In the genomic region with DNA sequence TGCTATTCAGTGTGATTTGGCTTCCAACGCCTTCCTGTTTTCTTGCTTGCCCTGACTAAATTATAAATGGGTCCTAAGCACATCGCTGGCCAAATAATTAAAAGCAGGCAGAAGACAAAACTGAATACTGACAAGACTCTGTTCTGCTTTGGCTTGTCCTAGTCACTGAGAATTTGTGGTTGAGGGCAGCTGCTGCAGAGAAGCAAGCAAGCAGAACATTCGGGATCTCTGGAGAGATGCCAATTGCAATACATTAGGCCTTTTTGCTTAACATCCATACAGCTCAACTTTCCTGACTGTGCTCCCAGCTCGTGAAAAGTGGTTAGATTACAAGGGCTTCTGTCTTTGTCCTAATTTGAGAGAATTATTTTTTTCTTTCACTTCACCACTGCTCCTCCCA, we compare ENCODE assay signal across 9 mouse cellular contexts.
A peak's percentile ranks its signal among the peaks of the same experiment; 100 is the strongest.
DNase-seq lines count a peak whose midpoint lies in the region; ATAC-seq and TF ChIP-seq lines count a peak whose summit lies in the region.
"Had no signal": no experiment of that assay in that cellular context is flagged by ENCODE, and none has a peak within 500 bp of the region (broad histone marks: within the 10 kb centered on the region; RNA-seq: fewer than 3 reads in every experiment).

No protein-coding gene starts in this region.

- no peak for ATAC-seq in midbrain, postnatal 0 days (ENCODE audit: low FRiP score)
- ATAC-seq in midbrain, embryonic 15.5 days (replicated peaks) = no peak
- peak; percentile 90 for ATAC-seq in hindbrain, embryonic 16.5 days
- peak; percentile 65; the same call in 1 of the 2 replicates for ATAC-seq in neural tube, embryonic 15.5 days (ENCODE audit: low FRiP score)
- ATAC-seq in monocyte, adult 5-6 weeks (replicated peaks; ENCODE audit: insufficient number of reproducible peaks, low FRiP score, low TSS enrichment, poor library complexity, severe bottlenecking) = no peak

- H3K4me2 ChIP-seq in midbrain, postnatal 0 days (ENCODE audit: low read depth, low read length, poor library complexity, severe bottlenecking) = no peak overlapping the region
- no peak overlapping the region for H3K4me2 ChIP-seq in midbrain, embryonic 15.5 days
- no peak overlapping the region for H3K4me2 ChIP-seq in hindbrain, embryonic 16.5 days (ENCODE audit: low read length)
- H3K4me2 ChIP-seq in neural tube, embryonic 15.5 days = peak overlapping the region; percentile 9; the same call in 1 of the 2 replicates
- H3K4me2 ChIP-seq: neural tube, embryonic 12.5 days had no signal

- H3K27me3 ChIP-seq in midbrain, postnatal 0 days (ENCODE audit: insufficient read depth, low read length) = no peaks in the 10 kb centered on the region
- no peaks in the 10 kb centered on the region for H3K27me3 ChIP-seq in midbrain, embryonic 15.5 days (replicated peaks)
- H3K27me3 ChIP-seq in hindbrain, embryonic 16.5 days (replicated peaks; ENCODE audit: control insufficient read depth, insufficient read depth, low read length) = no peaks in the 10 kb centered on the region
- H3K27me3 ChIP-seq in neural tube, embryonic 15.5 days (replicated peaks) = no peaks in the 10 kb centered on the region
- H3K27me3 ChIP-seq: neural tube, embryonic 12.5 days had no signal

- no peak overlapping the region for H3K4me3 ChIP-seq in midbrain, postnatal 0 days (ENCODE audit: low read depth, low read length)
- H3K4me3 ChIP-seq in midbrain, embryonic 15.5 days = no peak overlapping the region
- no peak overlapping the region for H3K4me3 ChIP-seq in hindbrain, embryonic 16.5 days (ENCODE audit: low read length)
- no peak overlapping the region for H3K4me3 ChIP-seq in neural tube, embryonic 15.5 days (replicated peaks)
- H3K4me3 ChIP-seq: neural tube, embryonic 12.5 days had no signal

- H3K27ac ChIP-seq in midbrain, postnatal 0 days (ENCODE audit: low read depth, low read length) = no peak overlapping the region
- no peak overlapping the region for H3K27ac ChIP-seq in midbrain, embryonic 15.5 days
- no peak overlapping the region for H3K27ac ChIP-seq in hindbrain, embryonic 16.5 days (ENCODE audit: low read depth, low read length)
- H3K27ac ChIP-seq in neural tube, embryonic 15.5 days (replicated peaks) = 0 out of 2 replicates have a peak overlapping the region, but pooled peaks have one; percentile 33
- H3K27ac ChIP-seq: neural tube, embryonic 12.5 days had no signal

- no peaks in the 10 kb centered on the region for H3K9me3 ChIP-seq in midbrain, postnatal 0 days (ENCODE audit: low read length)
- no peaks in the 10 kb centered on the region for H3K9me3 ChIP-seq in midbrain, embryonic 15.5 days
- no peaks in the 10 kb centered on the region for H3K9me3 ChIP-seq in hindbrain, embryonic 16.5 days (ENCODE audit: control insufficient read depth, low read length)
- no peaks in the 10 kb centered on the region for H3K9me3 ChIP-seq in neural tube, embryonic 15.5 days (replicated peaks)
- H3K9me3 ChIP-seq: neural tube, embryonic 12.5 days had no signal

- no peaks in the 10 kb centered on the region for H3K36me3 ChIP-seq in midbrain, postnatal 0 days (ENCODE audit: insufficient read depth, low read length)
- no peaks in the 10 kb centered on the region for H3K36me3 ChIP-seq in midbrain, embryonic 15.5 days (replicated peaks)
- H3K36me3 ChIP-seq in hindbrain, embryonic 16.5 days (ENCODE audit: control insufficient read depth, insufficient read depth, low read length) = no peaks in the 10 kb centered on the region
- H3K36me3 ChIP-seq in neural tube, embryonic 15.5 days = no peaks in the 10 kb centered on the region
- H3K36me3 ChIP-seq: neural tube, embryonic 12.5 days had no signal

- TF ChIP-seq CTCF in midbrain, postnatal 0 days (IDR thresholded peaks at IDR 0.05) = no peak

- H3K4me1 ChIP-seq in midbrain, postnatal 0 days (ENCODE audit: insufficient read depth, low read length) = no peaks in the 10 kb centered on the region
- H3K4me1 ChIP-seq in midbrain, embryonic 15.5 days = no peaks in the 10 kb centered on the region
- H3K4me1 ChIP-seq in hindbrain, embryonic 16.5 days (ENCODE audit: control insufficient read depth, insufficient read depth, low read depth, low read length) = no peaks in the 10 kb centered on the region
- H3K4me1 ChIP-seq in neural tube, embryonic 15.5 days = no peaks in the 10 kb centered on the region
- H3K4me1 ChIP-seq: neural tube, embryonic 12.5 days had no signal

- no peak overlapping the region for H3K9ac ChIP-seq in midbrain, postnatal 0 days (replicated peaks; ENCODE audit: low read length, poor library complexity, severe bottlenecking)
- H3K9ac ChIP-seq in midbrain, embryonic 15.5 days = no peak overlapping the region
- no peak overlapping the region for H3K9ac ChIP-seq in hindbrain, embryonic 16.5 days (ENCODE audit: low read depth, low read length)
- H3K9ac ChIP-seq in neural tube, embryonic 15.5 days (replicated peaks) = no peak overlapping the region
- H3K9ac ChIP-seq: neural tube, embryonic 12.5 days had no signal

- DNase-seq in frontal cortex, adult 2 months (ENCODE audit: extremely low spot score in 1 of 2, low spot score in 1 of 2) = peak; percentile 1 to 56
- DNase-seq in frontal cortex, postnatal 14 days (ENCODE audit: low spot score in 2 of 2) = no peak
- peak; percentile 78 for DNase-seq in midbrain, postnatal 0 days (ENCODE audit: low spot score)
- DNase-seq in gastrocnemius, postnatal 25 days = no peak

- 51% methylated on average over 4 of the region's 4 CpGs for WGBS in midbrain, postnatal 0 days
- WGBS in midbrain, embryonic 15.5 days = 55% methylated on average over 4 of the region's 4 CpGs
- WGBS in hindbrain, embryonic 16.5 days = 40% methylated on average over 4 of the region's 4 CpGs
- WGBS in neural tube, embryonic 15.5 days = 42% methylated on average over 4 of the region's 4 CpGs

Comparison
In these comparisons a context has a peak if more than half of its experiments do, and no peak if none do; other contexts are left out.
1. DNase-seq: peak in frontal cortex, adult 2 months (2 of 2) and midbrain, postnatal 0 days (single experiment); none in frontal cortex, postnatal 14 days (0 of 2) and gastrocnemius, postnatal 25 days (single experiment).
2. ATAC-seq: peak in hindbrain, embryonic 16.5 days (single experiment) and neural tube, embryonic 15.5 days (single experiment); none in midbrain, postnatal 0 days (single experiment), midbrain, embryonic 15.5 days (single experiment) and monocyte, adult 5-6 weeks (single experiment).